Mouse (Mus musculus): ENCODE results near the gene Wnk2. TPM values are rescaled to one million over a fixed set of nuclear protein-coding genes. Genes with fewer than 3 reads are reported as not detected.

The Wnk2 gene
- total RNA-seq (2015) (0.66 and 1.6 TPM in 2 replicates), total RNA-seq (2017) (0.33 and 0.48 TPM in 2 replicates)

- ATAC-seq (ENCODE audit: poor library complexity, severe bottlenecking), result peak; percentile 38
Measured at GRCm38 (mm10) chr13:49147858-49148226, at the start of gene Wnk2. TSS of gene Wnk2 (minus strand) at chr13:49148014.

- peak; percentile 77 for ATAC-seq (ENCODE audit: poor library complexity, severe bottlenecking)
Measured at GRCm38 (mm10) chr13:49196766-49197165, 49.0 kb upstream of the Wnk2 start.

- ATAC-seq (ENCODE audit: poor library complexity, severe bottlenecking), result no peak
Measured at GRCm38 (mm10) chr13:49196211-49196610, 48.4 kb upstream of the Wnk2 start.

GRCm38 (mm10) chr13:49195651-49196050 is 47.8 kb upstream of the Wnk2 start:
- ATAC-seq (ENCODE audit: poor library complexity, severe bottlenecking), result no peak

- ATAC-seq (ENCODE audit: poor library complexity, severe bottlenecking), result no peak
Measured at GRCm38 (mm10) chr13:49194811-49195210, 47.0 kb upstream of the Wnk2 start.

- ATAC-seq (ENCODE audit: poor library complexity, severe bottlenecking), result no peak
Measured at GRCm38 (mm10) chr13:49193650-49194049, 45.8 kb upstream of the Wnk2 start.

- ATAC-seq (ENCODE audit: poor library complexity, severe bottlenecking), result no peak
Measured at GRCm38 (mm10) chr13:49192156-49192855, 44.5 kb upstream of the Wnk2 start.

GRCm38 (mm10) chr13:49191673-49192035 is 43.8 kb upstream of the Wnk2 start:
- ATAC-seq (ENCODE audit: poor library complexity, severe bottlenecking), result peak; percentile 4; the same call in 1 of the 2 replicates

GRCm38 (mm10) chr13:49190876-49191672 is 43.3 kb upstream of the Wnk2 start:
- no peak for ATAC-seq (ENCODE audit: poor library complexity, severe bottlenecking)

- no peak for ATAC-seq (ENCODE audit: poor library complexity, severe bottlenecking)
Measured at GRCm38 (mm10) chr13:49189970-49190870, 42.4 kb upstream of the Wnk2 start.

- ATAC-seq (ENCODE audit: poor library complexity, severe bottlenecking), result no peak
Measured at GRCm38 (mm10) chr13:49188966-49189360, 41.1 kb upstream of the Wnk2 start.

- no peak for ATAC-seq (ENCODE audit: poor library complexity, severe bottlenecking)
Measured at GRCm38 (mm10) chr13:49188219-49188965, 40.6 kb upstream of the Wnk2 start.

GRCm38 (mm10) chr13:49187288-49188218 is 39.7 kb upstream of the Wnk2 start, which contains the start of gene Ninj1:
TSS of gene Ninj1 (plus strand) at chr13:49187485.
- peak; percentile 81 for ATAC-seq (ENCODE audit: poor library complexity, severe bottlenecking)

- ATAC-seq (ENCODE audit: poor library complexity, severe bottlenecking), result no peak
Measured at GRCm38 (mm10) chr13:49186798-49187287, 39.0 kb upstream of the Wnk2 start.

- ATAC-seq (ENCODE audit: poor library complexity, severe bottlenecking), result no peak
Measured at GRCm38 (mm10) chr13:49183646-49184045, 35.8 kb upstream of the Wnk2 start.

- no peak for ATAC-seq (ENCODE audit: poor library complexity, severe bottlenecking)
Measured at GRCm38 (mm10) chr13:49183161-49183560, 35.3 kb upstream of the Wnk2 start.

GRCm38 (mm10) chr13:49181411-49181984 is 33.7 kb upstream of the Wnk2 start:
- no peak for ATAC-seq (ENCODE audit: poor library complexity, severe bottlenecking)

- no peak for ATAC-seq (ENCODE audit: poor library complexity, severe bottlenecking)
Measured at GRCm38 (mm10) chr13:49180691-49181090, 32.9 kb upstream of the Wnk2 start.

- no peak for ATAC-seq (ENCODE audit: poor library complexity, severe bottlenecking)
Measured at GRCm38 (mm10) chr13:49180274-49180673, 32.5 kb upstream of the Wnk2 start.
